Mouse (Mus musculus): ENCODE measurements around the gene Emd.

The Emd gene

GRCm38 (mm10) chrX:74273422-74274322 lies 19.2 kb downstream of the Emd start:
- DNase-seq (ENCODE audit: low read depth in 1 of 2, low spot score in 2 of 2): no peak

GRCm38 (mm10) chrX:74277916-74278315 lies 23.4 kb downstream of the Emd start:
- no peak for DNase-seq (ENCODE audit: low read depth in 1 of 2, low spot score in 2 of 2)

GRCm38 (mm10) chrX:74281041-74281731 lies 26.7 kb downstream of the Emd start:
- DNase-seq (ENCODE audit: low read depth in 1 of 2, low spot score in 2 of 2): no peak

- DNase-seq (ENCODE audit: low read depth in 1 of 2, low spot score in 2 of 2): peak in 1 of 2 experiments; percentile 56
Observed at GRCm38 (mm10) chrX:74281732-74282394, 27.4 kb downstream of the Emd start, which contains the start of the genes Taz and Dnase1l1. TSS of gene Taz (plus strand) at chrX:74281912. TSS of gene Dnase1l1 (minus strand) at chrX:74282337.

- DNase-seq (ENCODE audit: low read depth in 1 of 2, low spot score in 2 of 2): peak in 1 of 2 experiments; percentile 71
Observed at GRCm38 (mm10) chrX:74282395-74283091, 28.1 kb downstream of the Emd start.

GRCm38 (mm10) chrX:74283092-74283437 lies 28.6 kb downstream of the Emd start:
- DNase-seq (ENCODE audit: low read depth in 1 of 2, low spot score in 2 of 2): no peak

- no peak for DNase-seq (ENCODE audit: low read depth in 1 of 2, low spot score in 2 of 2)
Observed at GRCm38 (mm10) chrX:74293431-74293830, 38.9 kb downstream of the Emd start.

GRCm38 (mm10) chrX:74296538-74297448 lies 42.3 kb downstream of the Emd start, which contains the start of gene Atp6ap1:
TSS of gene Atp6ap1 (plus strand) at chrX:74297097.
- peak; percentile 85 to 86 for DNase-seq (ENCODE audit: low read depth in 1 of 2, low spot score in 2 of 2)

- DNase-seq (ENCODE audit: low read depth in 1 of 2, low spot score in 2 of 2): no peak
Observed at GRCm38 (mm10) chrX:74298348-74298747, 43.9 kb downstream of the Emd start.

- DNase-seq (ENCODE audit: low read depth in 1 of 2, low spot score in 2 of 2): no peak
Observed at GRCm38 (mm10) chrX:74299721-74300120, 45.2 kb downstream of the Emd start.

- DNase-seq (ENCODE audit: low read depth in 1 of 2, low spot score in 2 of 2): peak in 1 of 2 experiments; percentile 59
Observed at GRCm38 (mm10) chrX:74304867-74305700, 50.6 kb downstream of the Emd start, which contains the start of gene Gdi1. TSS of gene Gdi1 (plus strand) at chrX:74304998.

Data from monocyte, adult 2 months (primary cell).